Mouse (Mus musculus) limb, embryonic 15.5 days (tissue): ENCODE data around the gene Vav2. TPM values are rescaled to one million over a fixed set of nuclear protein-coding genes. Genes with fewer than 3 reads are reported as not detected.

Experiments used
- ATAC-seq: fragments of 200-750 bp; cut with Nextera tagmentation; 2 replicates; pipeline ENCODE4 v1.8.0; 2017; ENCODE audit warnings: low read depth, moderate TSS enrichment; ENCODE audit not compliant: insufficient number of reproducible peaks, low FRiP score, low TSS enrichment
- H3K27ac ChIP-seq: fragments of 300-500 bp; sonication (generic); 2 replicates; pipeline ENCODE4 v1.5.1; 2015; ENCODE audit warnings: moderate library complexity, mild to moderate bottlenecking, inconsistent platforms
- H3K27me3 ChIP-seq: fragments of 300-500 bp; sonication (generic); 2 replicates; pipeline ENCODE4 v1.6.1; 2015; ENCODE audit warnings: inconsistent platforms
- H3K36me3 ChIP-seq: fragments of 300-500 bp; sonication (generic); 2 replicates; pipeline ENCODE4 v1.6.1; 2015; ENCODE audit warnings: inconsistent platforms
- H3K4me1 ChIP-seq: fragments of 300-500 bp; sonication (generic); 2 replicates; pipeline ENCODE4 v1.6.1; 2015; ENCODE audit warnings: inconsistent platforms
- H3K4me2 ChIP-seq: fragments of 300-500 bp; sonication (generic); 2 replicates; pipeline ENCODE4 v1.6.1; 2015; ENCODE audit warnings: mild to moderate bottlenecking, inconsistent platforms
- H3K4me3 ChIP-seq: fragments of 300-500 bp; sonication (generic); 2 replicates; pipeline ENCODE4 v1.5.1; 2015; ENCODE audit warnings: mild to moderate bottlenecking, inconsistent platforms
- H3K9ac ChIP-seq: fragments of 300-500 bp; sonication (generic); 2 replicates; pipeline ENCODE4 v1.6.1; 2015; ENCODE audit warnings: inconsistent platforms
- H3K9me3 ChIP-seq: fragments of 300-500 bp; sonication (generic); 2 replicates; pipeline ENCODE4 v1.6.1; 2016; ENCODE audit warnings: inconsistent platforms
- WGBS: fragments of 180-500 bp; shearing (Covaris S2); methylation state at CpG from one replicate; pipeline ENCODE4 v1.1.7; 2015; 5-methylcytosine and 5-hydroxymethylcytosine counted together
- polyA plus RNA-seq: library from polyadenylated mRNA; unstranded; fragments of >200 nt; fragmentation: Nextera tagmentation; extraction: Ambion mirVana; gene quantifications from 2 replicates; pipeline ENCODE4 v1.2.1, GENCODE M21; 2015

The Vav2 gene
- polyA plus RNA-seq, 1 experiment from 2014 or later: 5.0 TPM

GRCm38 (mm10) chr2:27461881-27462660 is 35.2 kb upstream of the Vav2 start:
- ATAC-seq: no peak
- H3K9me3 ChIP-seq: no peaks in the 10 kb centered on the region
- no peak overlapping the region for H3K4me2 ChIP-seq
- H3K27ac ChIP-seq: no peak overlapping the region
- peaks cover 91% of the 10 kb centered on the region for H3K36me3 ChIP-seq
- no peaks in the 10 kb centered on the region for H3K4me1 ChIP-seq
- H3K27me3 ChIP-seq: no peaks in the 10 kb centered on the region
- H3K4me3 ChIP-seq: no peak overlapping the region
- H3K9ac ChIP-seq: no peak overlapping the region
- WGBS: 86% methylated on average over 4 of the region's 4 CpGs

GRCm38 (mm10) chr2:27460651-27461050 is 33.8 kb upstream of the Vav2 start:
- Histone ChIP-seq H3K36me3 (peaks cover 96% of the 10 kb centered on the region), H3K4me1 (no peaks in the 10 kb centered on the region), H3K4me3 (no peak overlapping the region), H3K9me3 (no peaks in the 10 kb centered on the region), H3K4me2 (no peak overlapping the region), H3K9ac (no peak overlapping the region), H3K27me3 (no peaks in the 10 kb centered on the region), H3K27ac (no peak overlapping the region)
- 58% methylated on average over 9 of the region's 9 CpGs for WGBS
- no peak for ATAC-seq

- Histone ChIP-seq H3K36me3 (peaks cover 96% of the 10 kb centered on the region), H3K4me3 (no peak overlapping the region), H3K9ac (no peak overlapping the region), H3K4me1 (no peaks in the 10 kb centered on the region), H3K27me3 (no peaks in the 10 kb centered on the region), H3K4me2 (no peak overlapping the region), H3K27ac (no peak overlapping the region), H3K9me3 (no peaks in the 10 kb centered on the region)
- 73% methylated on average over 5 of the region's 5 CpGs for WGBS
- no peak for ATAC-seq
Observed at GRCm38 (mm10) chr2:27460163-27460562, 33.3 kb upstream of the Vav2 start.

GRCm38 (mm10) chr2:27459735-27460134 is 32.9 kb upstream of the Vav2 start:
- WGBS: 85% methylated on average over 7 of the region's 7 CpGs
- H3K27ac ChIP-seq: no peak overlapping the region
- no peak overlapping the region for H3K4me3 ChIP-seq
- no peak overlapping the region for H3K9ac ChIP-seq
- no peaks in the 10 kb centered on the region for H3K4me1 ChIP-seq
- no peaks in the 10 kb centered on the region for H3K27me3 ChIP-seq
- no peak overlapping the region for H3K4me2 ChIP-seq
- H3K36me3 ChIP-seq: peaks cover 99% of the 10 kb centered on the region
- no peaks in the 10 kb centered on the region for H3K9me3 ChIP-seq
- no peak for ATAC-seq

- H3K9me3 ChIP-seq: no peaks in the 10 kb centered on the region
- H3K36me3 ChIP-seq: peaks cover 95% of the 10 kb centered on the region
- no peak overlapping the region for H3K9ac ChIP-seq
- no peak overlapping the region for H3K4me3 ChIP-seq
- H3K27me3 ChIP-seq: no peaks in the 10 kb centered on the region
- H3K4me2 ChIP-seq: no peak overlapping the region
- 90% methylated on average over 14 of the region's 14 CpGs for WGBS
- H3K27ac ChIP-seq: no peak overlapping the region
- ATAC-seq: no peak
- H3K4me1 ChIP-seq: no peaks in the 10 kb centered on the region
Observed at GRCm38 (mm10) chr2:27450226-27450625, 23.4 kb upstream of the Vav2 start.

GRCm38 (mm10) chr2:27447782-27448181 is 20.9 kb upstream of the Vav2 start:
- H3K36me3 ChIP-seq: peaks cover 83% of the 10 kb centered on the region
- 88% methylated on average over 5 of the region's 5 CpGs for WGBS
- no peak for ATAC-seq

GRCm38 (mm10) chr2:27446812-27447211 is 20.0 kb upstream of the Vav2 start:
- Histone ChIP-seq H3K4me3 (no peak overlapping the region), H3K4me2 (no peak overlapping the region), H3K4me1 (peaks cover 16% of the 10 kb centered on the region), H3K9me3 (no peaks in the 10 kb centered on the region), H3K27ac (no peak overlapping the region), H3K36me3 (peaks cover 74% of the 10 kb centered on the region), H3K9ac (no peak overlapping the region), H3K27me3 (no peaks in the 10 kb centered on the region)
- WGBS: 91% methylated on average over 8 of the region's 8 CpGs
- ATAC-seq: no peak

More at GRCm38 (mm10) chr2:27447782-27448181, 20.9 kb upstream of the Vav2 start:
- no peak overlapping the region for H3K4me2 ChIP-seq
- H3K4me1 ChIP-seq: peaks cover 9% of the 10 kb centered on the region
- H3K9me3 ChIP-seq: no peaks in the 10 kb centered on the region
- no peak overlapping the region for H3K27ac ChIP-seq
- no peaks in the 10 kb centered on the region for H3K27me3 ChIP-seq
- H3K4me3 ChIP-seq: no peak overlapping the region
- no peak overlapping the region for H3K9ac ChIP-seq

GRCm38 (mm10) chr2:27445910-27446309 is 19.1 kb upstream of the Vav2 start:
- no peaks in the 10 kb centered on the region for H3K9me3 ChIP-seq
- peaks cover 65% of the 10 kb centered on the region for H3K36me3 ChIP-seq
- peaks cover 18% of the 10 kb centered on the region for H3K4me1 ChIP-seq
- 87% methylated on average over 3 of the region's 3 CpGs for WGBS
- H3K9ac ChIP-seq: no peak overlapping the region
- no peak overlapping the region for H3K4me3 ChIP-seq
- no peak for ATAC-seq
- no peak overlapping the region for H3K27ac ChIP-seq
- H3K4me2 ChIP-seq: no peak overlapping the region
- H3K27me3 ChIP-seq: no peaks in the 10 kb centered on the region

- H3K9me3 ChIP-seq: no peaks in the 10 kb centered on the region
- peaks cover 18% of the 10 kb centered on the region for H3K4me1 ChIP-seq
- H3K4me2 ChIP-seq: peak overlapping the region; percentile 81
- H3K27ac ChIP-seq: no peak overlapping the region
- H3K27me3 ChIP-seq: no peaks in the 10 kb centered on the region
- ATAC-seq: no peak
- peaks cover 41% of the 10 kb centered on the region for H3K36me3 ChIP-seq
- H3K9ac ChIP-seq: no peak overlapping the region
- 76% methylated on average over 5 of the region's 5 CpGs for WGBS
- peak overlapping the region; percentile 68 for H3K4me3 ChIP-seq
Observed at GRCm38 (mm10) chr2:27443450-27443708, 16.5 kb upstream of the Vav2 start.

GRCm38 (mm10) chr2:27442708-27443449 is 16.0 kb upstream of the Vav2 start:
- peak overlapping the region; percentile 68 for H3K4me3 ChIP-seq
- no peaks in the 10 kb centered on the region for H3K9me3 ChIP-seq
- H3K27ac ChIP-seq: peak overlapping the region; percentile 48
- H3K4me1 ChIP-seq: peaks cover 18% of the 10 kb centered on the region
- ATAC-seq: peak; percentile 16; the same call in 1 of the 2 replicates
- no peaks in the 10 kb centered on the region for H3K27me3 ChIP-seq
- peak overlapping the region; percentile 67 for H3K9ac ChIP-seq
- peak overlapping the region; percentile 81 for H3K4me2 ChIP-seq
- peaks cover 36% of the 10 kb centered on the region for H3K36me3 ChIP-seq
- WGBS: 31% methylated on average over 20 of the region's 20 CpGs

- Histone ChIP-seq H3K27me3 (no peaks in the 10 kb centered on the region), H3K9me3 (no peaks in the 10 kb centered on the region), H3K36me3 (peaks cover 27% of the 10 kb centered on the region), H3K4me3 (peak within 1 kb of the TSS; percentile 68), H3K27ac (peak within 1 kb of the TSS; percentile 75), H3K9ac (peak within 1 kb of the TSS; percentile 67), H3K4me1 (peaks cover 18% of the 10 kb centered on the region), H3K4me2 (peak within 1 kb of the TSS; percentile 81)
- ATAC-seq: peak; percentile 89
- WGBS: 1% methylated on average over 36 of the region's 36 CpGs
Observed at GRCm38 (mm10) chr2:27441767-27442707, 15.2 kb upstream of the Vav2 start, which contains the start of gene Brd3os. Gene Brd3os (plus strand): TSS chr2:27442324.
